ENCODE assay signal across 19 mouse cellular contexts in genomic region chr4:142074060-142074732, GRCm38 (mm10). TPM values are rescaled to one million over a fixed set of nuclear protein-coding genes. Genes with fewer than 3 reads are reported as not detected.
DNase-seq lines count a peak whose midpoint lies in the region; ATAC-seq and TF ChIP-seq lines count a peak whose summit lies in the region.
"Had no signal": no experiment of that assay in that cellular context is flagged by ENCODE, and none has a peak within 500 bp of the region (broad histone marks: within the 10 kb centered on the region; RNA-seq: fewer than 3 reads in every experiment).

No protein-coding gene starts in this region.

- H3K27ac ChIP-seq in liver, postnatal 0 days (ENCODE audit: low read depth), result peak overlapping the region; percentile 58; the same call in 1 of the 2 replicates
- no peak overlapping the region for H3K27ac ChIP-seq in liver, embryonic 11.5 days (ENCODE audit: low read depth, low read length)
- H3K27ac ChIP-seq in bone marrow macrophage, adult 2 months (ENCODE audit: insufficient read depth, low read depth, low read length), result peak overlapping the region; percentile 76
- H3K27ac ChIP-seq in macrophage, result peak overlapping the region; percentile 81
- H3K27ac ChIP-seq: layer of hippocampus, adult 2 months had no signal

- no peaks in the 10 kb centered on the region for H3K36me3 ChIP-seq in liver, postnatal 0 days (replicated peaks; ENCODE audit: insufficient read depth, low read length)
- no peaks in the 10 kb centered on the region for H3K36me3 ChIP-seq in liver, embryonic 11.5 days (ENCODE audit: control insufficient read depth, insufficient read depth, low read length)
- no peaks in the 10 kb centered on the region for H3K36me3 ChIP-seq in macrophage (ENCODE audit: inconsistent target)
- H3K36me3 ChIP-seq: hindbrain, embryonic 10.5 days had no signal

- no peak overlapping the region for H3K9ac ChIP-seq in liver, postnatal 0 days (replicated peaks)
- H3K9ac ChIP-seq in liver, embryonic 11.5 days (ENCODE audit: low read depth, low read length), result no peak overlapping the region

- no peaks in the 10 kb centered on the region for H3K27me3 ChIP-seq in liver, postnatal 0 days (ENCODE audit: insufficient read depth, low read length)
- H3K27me3 ChIP-seq in liver, embryonic 11.5 days (replicated peaks; ENCODE audit: control insufficient read depth, insufficient read depth, low read length), result peaks cover 19% of the 10 kb centered on the region

- peaks cover 91% of the 10 kb centered on the region for H3K79me2 ChIP-seq in macrophage (ENCODE audit: inconsistent target)

- WGBS in liver, postnatal 0 days (ENCODE audit: insufficient replicate concordance), result 33% methylated on average over 13 of the region's 13 CpGs
- WGBS in liver, embryonic 11.5 days, result 37% methylated on average over 13 of the region's 13 CpGs
- WGBS in macrophage (ENCODE audit: missing documents), result 21% methylated on average over 12 of the region's 13 CpGs

- TF ChIP-seq EP300 in liver, postnatal 0 days (IDR thresholded peaks at IDR 0.05; ENCODE audit: low read depth), result no peak

- no peaks in the 10 kb centered on the region for H3K9me3 ChIP-seq in liver, postnatal 0 days (ENCODE audit: low read length)
- H3K9me3 ChIP-seq in liver, embryonic 11.5 days (ENCODE audit: control insufficient read depth, low read length), result no peaks in the 10 kb centered on the region
- H3K9me3 ChIP-seq: hindbrain, embryonic 10.5 days had no signal

- H3K4me3 ChIP-seq in liver, postnatal 0 days (ENCODE audit: low read depth, low read length), result no peak overlapping the region
- no peak overlapping the region for H3K4me3 ChIP-seq in liver, embryonic 11.5 days (ENCODE audit: low read depth, low read length)
- peak overlapping the region; percentile 10 for H3K4me3 ChIP-seq in bone marrow macrophage, adult 2 months (ENCODE audit: insufficient read depth, low read length)
- no peak overlapping the region for H3K4me3 ChIP-seq in macrophage (ENCODE audit: inconsistent target)
- H3K4me3 ChIP-seq: hindbrain, embryonic 10.5 days; layer of hippocampus, adult 2 months had no signal

- H3K4me1 ChIP-seq in liver, postnatal 0 days (ENCODE audit: insufficient read depth), result peaks cover 48% of the 10 kb centered on the region
- peaks cover 21% of the 10 kb centered on the region for H3K4me1 ChIP-seq in liver, embryonic 11.5 days (replicated peaks; ENCODE audit: control insufficient read depth, insufficient read depth, low read length)
- peaks cover 81% of the 10 kb centered on the region for H3K4me1 ChIP-seq in bone marrow macrophage, adult 2 months (ENCODE audit: control insufficient read depth, insufficient read depth, low read length)

- no peak for DNase-seq in liver, postnatal 0 days
- DNase-seq in liver, embryonic 11.5 days (ENCODE audit: low spot score), result no peak
- DNase-seq in adrenal gland, postnatal 25 days, result no peak
- DNase-seq in lung, postnatal 10 days, result no peak
- no peak for DNase-seq in adrenal gland, postnatal 36 days
- DNase-seq: adrenal gland, postnatal 10 days; cerebellum, postnatal 14 days; lung, adult 18-20 months; lung, postnatal 4 days; midbrain, embryonic 14.5 days; retina, postnatal 1 day; right cerebral cortex, postnatal 4 days; thymus, adult 2 months had no signal

- H3K4me2 ChIP-seq in liver, postnatal 0 days (ENCODE audit: low read depth, low read length), result no peak overlapping the region
- H3K4me2 ChIP-seq in liver, embryonic 11.5 days, result no peak overlapping the region

- no peak for TF ChIP-seq CTCF in liver, postnatal 0 days (IDR thresholded peaks at IDR 0.05; ENCODE audit: low read depth)
- no peak for TF ChIP-seq CTCF in bone marrow macrophage, adult 2 months (IDR thresholded peaks at IDR 0.05; ENCODE audit: low read depth, low read length)

- ATAC-seq in liver, postnatal 0 days, result no peak
- no peak for ATAC-seq in liver, embryonic 11.5 days (replicated peaks; ENCODE audit: low FRiP score)
- ATAC-seq: CD4-positive, CD25-positive, alpha-beta regulatory T cell, adult 4 months; forebrain, embryonic 14.5 days had no signal

- TF ChIP-seq POLR2A in bone marrow macrophage, adult 2 months (IDR thresholded peaks at IDR 0.05; ENCODE audit: borderline replicate concordance, low read depth, low read length), result no peak

RNA-seq across cellular contexts. Expression of gene Tmem51, which starts 9.9 kb away (rescaled TPM):
- polyA plus RNA-seq in liver, postnatal 0 days (2015; fragmentation: Nextera tagmentation; extraction: Ambion mirVana), result 13.7 and 15.7 TPM in 2 replicates
- polyA plus RNA-seq in liver, embryonic 11.5 days (2014; fragmentation: Nextera tagmentation; extraction: Ambion mirVana), result 16.7 and 17.7 TPM in 2 replicates
- polyA plus RNA-seq in bone marrow macrophage, adult 2 months (2012; ENCODE audit: insufficient read depth, insufficient read length, missing spikeins), result 52.4 and 56.6 TPM in 2 replicates
- total RNA-seq in macrophage (2018; cell fraction: chromatin; rRNA removed), result 10 to 100 TPM in 15 of 26 experiments, 1 to 10 TPM in 11; 1.0 to 26.5 (median 13.6) TPM
- total RNA-seq in macrophage (2018; cell fraction: cytosol; rRNA removed), result 10 to 100 TPM; 10.7 to 55.1 (median 38.2) TPM
- total RNA-seq in macrophage (2018; cell fraction: nucleus; rRNA removed), result 10 to 100 TPM; 13.4 to 65.3 (median 42.6) TPM
- polyA plus RNA-seq in macrophage (2018), result 18.5 to 64.2 TPM (median 46.5 TPM) in 3 replicates
- total RNA-seq in adrenal gland, postnatal 25 days (2021), result 1.8 and 5.2 TPM in 2 replicates
- 1 to 10 TPM; 4.9 to 5.0 TPM for total RNA-seq in adrenal gland, postnatal 36 days (2021)

RNA-seq across cellular contexts. Expression of gene Fhad1, which starts 59.3 kb away (rescaled TPM):
- polyA plus RNA-seq in liver, postnatal 0 days (2015; fragmentation: Nextera tagmentation; extraction: Ambion mirVana), result 0.71 and 1.0 TPM in 2 replicates
- polyA plus RNA-seq in liver, embryonic 11.5 days (2014; fragmentation: Nextera tagmentation; extraction: Ambion mirVana), result 0.69 and 1.8 TPM in 2 replicates
- 3.2 and 4.9 TPM in 2 replicates for polyA plus RNA-seq in bone marrow macrophage, adult 2 months (2012; ENCODE audit: insufficient read depth, insufficient read length, missing spikeins)
- total RNA-seq in macrophage (2018; cell fraction: chromatin; rRNA removed), result 100 to 1,000 TPM in 1 of 26 experiments, 10 to 100 TPM in 23, 1 to 10 TPM in 2; 6.2 to 111 (median 29.8) TPM
- 1 to 10 TPM; 2.1 to 7.1 (median 4.0) TPM for total RNA-seq in macrophage (2018; cell fraction: cytosol; rRNA removed)
- 10 to 100 TPM in 16 of 26 experiments, 1 to 10 TPM in 10; 4.7 to 45.7 (median 11.1) TPM for total RNA-seq in macrophage (2018; cell fraction: nucleus; rRNA removed)
- polyA plus RNA-seq in macrophage (2018), result 3.0 to 8.6 TPM (median 5.4 TPM) in 3 replicates
- 0.91 TPM in 1 of 2 replicates, not detected in the other for total RNA-seq in adrenal gland, postnatal 25 days (2021)
- under 1 TPM; 0.66 to 0.79 TPM for total RNA-seq in adrenal gland, postnatal 36 days (2021)
